Mouse (Mus musculus) limb, embryonic 12.5 days (tissue): ENCODE results near the gene Ndfip2. TPM values are rescaled to one million over a fixed set of nuclear protein-coding genes. Genes with fewer than 3 reads are reported as not detected.

ENCODE experiments used
- ATAC-seq: fragments of 200-750 bp; cut with Nextera tagmentation; 2 replicates; pipeline ENCODE4 v1.8.0; 2017; ENCODE audit warnings: low read depth, moderate TSS enrichment; ENCODE audit not compliant: insufficient number of reproducible peaks, insufficient read depth, low FRiP score, low TSS enrichment
- H3K27ac ChIP-seq: fragments of 300-500 bp; sonication (generic); 2 replicates; pipeline ENCODE4 v1.5.1; 2016; ENCODE audit warnings: mild to moderate bottlenecking, moderate library complexity
- H3K27me3 ChIP-seq: fragments of 300-500 bp; sonication (generic); 2 replicates; pipeline ENCODE4 v1.6.1; 2016; ENCODE audit warnings: mild to moderate bottlenecking, moderate library complexity
- H3K36me3 ChIP-seq: fragments of 300-500 bp; sonication (generic); 2 replicates; pipeline ENCODE4 v1.6.1; 2016; ENCODE audit warnings: mild to moderate bottlenecking, moderate library complexity
- H3K4me1 ChIP-seq: fragments of 300-500 bp; sonication (generic); replicated peaks from 2 replicates; pipeline ENCODE4 v1.6.1; 2016
- H3K4me2 ChIP-seq: fragments of 300-500 bp; sonication (generic); 2 replicates; pipeline ENCODE4 v1.6.1; 2016; ENCODE audit warnings: mild to moderate bottlenecking, moderate library complexity
- H3K4me3 ChIP-seq: fragments of 300-500 bp; sonication (generic); replicated peaks from 2 replicates; pipeline ENCODE4 v1.5.1; 2016; ENCODE audit warnings: mild to moderate bottlenecking
- H3K9ac ChIP-seq: fragments of 300-500 bp; sonication (generic); replicated peaks from 2 replicates; pipeline ENCODE4 v1.6.1; 2016; ENCODE audit warnings: mild to moderate bottlenecking, moderate library complexity
- H3K9me3 ChIP-seq: fragments of 300-500 bp; sonication (generic); 2 replicates; pipeline ENCODE4 v1.6.1; 2016; ENCODE audit warnings: mild to moderate bottlenecking, moderate library complexity
- WGBS: fragments of 180-500 bp; shearing (Covaris S2); methylation state at CpG from one replicate; pipeline ENCODE4 v1.1.7; 2016; 5-methylcytosine and 5-hydroxymethylcytosine counted together
- polyA plus RNA-seq: library from polyadenylated mRNA; unstranded; fragments of >200 nt; fragmentation: Nextera tagmentation; extraction: Ambion mirVana; gene quantifications from 2 replicates; pipeline ENCODE4 v1.2.1, GENCODE M21; 2016

Gene Ndfip2
- polyA plus RNA-seq, 1 experiment from 2014 or later: 55.1 TPM

- ATAC-seq: no peak
- H3K27me3 ChIP-seq: no peaks in the 10 kb centered on the region
- H3K36me3 ChIP-seq: peaks cover 9% of the 10 kb centered on the region; the same call in 1 of the 2 replicates
- WGBS: 51% methylated on average over 5 of the region's 5 CpGs
- H3K9ac ChIP-seq: no peak overlapping the region
- no peaks in the 10 kb centered on the region for H3K9me3 ChIP-seq
- no peak overlapping the region for H3K27ac ChIP-seq
- H3K4me2 ChIP-seq: no peak overlapping the region
- H3K4me3 ChIP-seq: no peak overlapping the region
- H3K4me1 ChIP-seq: peaks cover 7% of the 10 kb centered on the region; the same call in 1 of the 2 replicates
Measured at GRCm38 (mm10) chr14:105313877-105314276, 55.5 kb downstream of the Ndfip2 start.

DNA sequence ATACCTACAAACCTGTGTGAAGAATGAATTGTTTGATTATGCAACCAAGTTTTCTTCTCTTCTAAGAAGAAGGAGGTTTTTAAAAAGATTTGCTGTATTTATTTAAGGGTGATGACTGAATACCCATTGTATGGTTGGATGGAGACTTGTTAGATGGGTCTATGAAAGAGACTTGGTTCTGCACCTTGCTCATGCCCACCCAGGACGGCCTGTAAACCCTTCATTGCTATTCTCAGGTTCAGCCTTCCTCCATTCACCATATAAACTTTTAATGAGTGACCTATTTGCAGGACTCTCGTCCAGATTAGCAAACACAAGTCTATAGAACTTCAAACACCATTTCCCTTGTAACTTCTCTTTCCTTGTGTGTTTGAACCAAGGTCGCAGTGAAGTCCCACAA lies 63.3 kb downstream of the Ndfip2 start:
- no peaks in the 10 kb centered on the region for H3K36me3 ChIP-seq
- no peaks in the 10 kb centered on the region for H3K9me3 ChIP-seq
- H3K4me2 ChIP-seq: no peak overlapping the region
- H3K9ac ChIP-seq: no peak overlapping the region
- WGBS: 62% methylated on average over 3 of the region's 3 CpGs
- H3K27me3 ChIP-seq: no peaks in the 10 kb centered on the region
- no peak for ATAC-seq
- no peaks in the 10 kb centered on the region for H3K4me1 ChIP-seq
- H3K4me3 ChIP-seq: no peak overlapping the region
- no peak overlapping the region for H3K27ac ChIP-seq

- no peak for ATAC-seq
- WGBS: 78% methylated on average over 5 of the region's 5 CpGs
- H3K27me3 ChIP-seq: no peaks in the 10 kb centered on the region
- peaks cover under 1% of the 10 kb centered on the region; the same call in 1 of the 2 replicates for H3K4me1 ChIP-seq
- H3K4me3 ChIP-seq: no peak overlapping the region
- H3K4me2 ChIP-seq: no peak overlapping the region
- no peaks in the 10 kb centered on the region for H3K9me3 ChIP-seq
- H3K9ac ChIP-seq: no peak overlapping the region
- H3K27ac ChIP-seq: no peak overlapping the region
- no peaks in the 10 kb centered on the region for H3K36me3 ChIP-seq
Measured at GRCm38 (mm10) chr14:105322829-105323228, 64.5 kb downstream of the Ndfip2 start.

DNA sequence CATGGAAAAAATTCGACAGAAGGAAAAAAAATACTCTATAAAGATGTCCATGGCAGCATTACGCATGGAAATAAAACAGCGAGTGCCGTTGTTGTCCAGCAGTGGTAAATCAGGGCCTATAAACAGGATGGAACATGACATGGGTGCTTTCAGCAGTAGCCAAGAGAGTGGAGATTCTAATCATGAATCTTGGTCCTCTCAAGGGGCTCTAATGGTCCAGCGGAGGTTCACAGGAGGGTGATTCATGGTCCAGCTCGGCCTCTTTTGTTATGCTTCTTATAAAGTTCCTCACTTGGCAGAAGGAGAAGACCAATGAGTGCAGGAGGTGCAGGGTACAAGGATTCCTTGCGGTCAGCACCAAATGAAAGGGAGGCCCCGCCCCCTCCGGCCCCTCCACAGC lies 65.1 kb downstream of the Ndfip2 start:
- H3K9ac ChIP-seq: no peak overlapping the region
- H3K4me1 ChIP-seq: peaks cover 7% of the 10 kb centered on the region
- H3K27me3 ChIP-seq: no peaks in the 10 kb centered on the region
- no peak overlapping the region for H3K4me2 ChIP-seq
- H3K27ac ChIP-seq: no peak overlapping the region
- ATAC-seq: no peak
- 86% methylated on average over 9 of the region's 9 CpGs for WGBS
- no peaks in the 10 kb centered on the region for H3K36me3 ChIP-seq
- no peaks in the 10 kb centered on the region for H3K9me3 ChIP-seq
- no peak overlapping the region for H3K4me3 ChIP-seq

DNA sequence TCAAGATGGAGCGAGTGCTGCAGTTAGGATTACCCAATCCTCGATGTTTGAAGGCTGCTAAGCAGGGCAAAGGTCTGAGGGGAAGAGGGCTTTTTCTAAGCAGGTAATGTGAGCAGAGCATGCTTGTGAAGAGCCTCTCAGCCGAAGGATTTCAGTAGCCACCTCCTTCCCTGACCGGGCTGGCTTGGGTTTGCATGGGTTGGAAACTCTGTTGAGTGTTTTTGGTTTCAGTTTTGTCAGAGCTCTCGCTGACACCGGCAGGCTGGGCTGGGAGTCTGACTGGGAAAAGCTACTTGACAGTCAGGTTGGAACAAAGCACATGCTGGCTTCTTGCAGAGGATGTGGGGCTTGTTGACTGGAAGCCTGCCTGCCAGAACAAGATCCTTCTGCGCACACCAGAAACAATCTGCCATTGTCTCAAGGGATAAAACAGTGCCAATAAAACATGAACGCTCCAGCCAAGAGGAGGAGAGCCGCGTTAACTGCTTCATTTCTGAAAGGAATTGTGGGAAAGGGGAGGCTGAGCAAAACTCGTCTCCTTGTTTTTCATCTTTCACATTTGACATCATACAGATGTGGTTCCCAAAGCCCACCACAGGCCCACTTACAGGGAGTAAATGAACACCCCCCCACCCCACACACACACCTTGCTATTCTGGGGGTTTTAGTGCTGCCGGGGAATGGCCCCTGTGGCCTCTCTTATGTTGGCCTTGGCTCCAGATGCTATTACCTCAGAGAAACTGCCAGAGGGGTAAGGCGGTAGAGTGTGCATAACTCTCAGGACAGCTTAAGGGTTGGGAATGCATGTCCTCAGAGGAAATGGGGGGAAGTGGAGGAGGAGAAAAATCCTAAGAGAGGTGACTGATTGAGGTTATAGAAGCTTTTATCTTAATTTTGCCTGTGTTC lies 70.3 kb downstream of the Ndfip2 start:
- Histone ChIP-seq H3K4me2 (peak overlapping the region; percentile 54), H3K9me3 (no peaks in the 10 kb centered on the region), H3K36me3 (no peaks in the 10 kb centered on the region), H3K27me3 (no peaks in the 10 kb centered on the region), H3K4me1 (peaks cover 20% of the 10 kb centered on the region), H3K27ac (peak overlapping the region; percentile 94), H3K9ac (peak overlapping the region; percentile 28), H3K4me3 (peak overlapping the region; percentile 25)
- WGBS: 14% methylated on average over 13 of the region's 13 CpGs
- peak; percentile 82 for ATAC-seq

DNA sequence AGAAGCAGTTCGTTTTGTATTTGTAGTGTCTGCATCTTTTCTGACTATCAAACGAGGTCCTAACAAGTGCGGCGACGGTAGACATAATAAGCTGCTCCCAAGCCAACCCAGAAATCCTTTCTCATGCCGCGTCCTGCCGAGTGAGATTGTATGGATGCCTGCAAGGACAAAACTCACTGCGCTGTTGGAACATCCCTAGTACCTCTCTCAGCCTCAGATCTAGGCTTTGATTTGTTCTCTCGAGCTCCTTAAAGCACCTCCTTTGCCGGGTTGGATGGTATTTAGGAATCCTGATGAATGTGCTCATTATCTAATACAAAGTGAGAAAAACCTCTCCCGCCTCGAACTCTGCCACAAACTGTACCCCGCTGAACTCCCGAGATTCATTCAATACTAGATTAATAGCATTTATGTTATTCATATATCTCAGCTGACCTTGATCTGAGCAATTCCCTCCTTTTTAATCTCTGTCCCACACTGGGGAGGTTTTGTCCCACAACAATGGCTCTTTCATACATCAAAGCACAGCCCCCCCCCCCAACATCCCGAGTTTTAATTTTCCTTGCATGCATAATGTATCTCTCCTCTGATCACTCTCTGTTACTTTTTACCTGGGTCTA lies 75.2 kb downstream of the Ndfip2 start:
- Histone ChIP-seq H3K27ac (no peak overlapping the region), H3K4me1 (peaks cover 12% of the 10 kb centered on the region), H3K9me3 (no peaks in the 10 kb centered on the region), H3K36me3 (no peaks in the 10 kb centered on the region), H3K4me2 (no peak overlapping the region), H3K9ac (no peak overlapping the region), H3K4me3 (no peak overlapping the region), H3K27me3 (no peaks in the 10 kb centered on the region)
- ATAC-seq: no peak
- 75% methylated on average over 16 of the region's 16 CpGs for WGBS

GRCm38 (mm10) chr14:105341765-105342164 lies 83.4 kb downstream of the Ndfip2 start:
- H3K4me2 ChIP-seq: no peak overlapping the region
- no peaks in the 10 kb centered on the region for H3K27me3 ChIP-seq
- 68% methylated on average over 8 of the region's 8 CpGs for WGBS
- H3K36me3 ChIP-seq: no peaks in the 10 kb centered on the region
- H3K27ac ChIP-seq: no peak overlapping the region
- peaks cover 6% of the 10 kb centered on the region; the same call in 1 of the 2 replicates for H3K4me1 ChIP-seq
- no peak overlapping the region for H3K4me3 ChIP-seq
- no peaks in the 10 kb centered on the region for H3K9me3 ChIP-seq
- H3K9ac ChIP-seq: no peak overlapping the region
- no peak for ATAC-seq

GRCm38 (mm10) chr14:105354121-105354520 lies 95.7 kb downstream of the Ndfip2 start:
- Histone ChIP-seq H3K4me2 (no peak overlapping the region), H3K36me3 (no peaks in the 10 kb centered on the region), H3K4me1 (no peaks in the 10 kb centered on the region), H3K9ac (no peak overlapping the region), H3K4me3 (no peak overlapping the region), H3K27me3 (no peaks in the 10 kb centered on the region), H3K27ac (no peak overlapping the region), H3K9me3 (no peaks in the 10 kb centered on the region)
- WGBS: 37% methylated on average over 11 of the region's 11 CpGs
- no peak for ATAC-seq

Other genes with a start within 250 kb of the Ndfip2 start
- 49.8 and 52.0 TPM in 2 replicates for gene Rbm26, start 81.2 kb upstream of the Ndfip2 start, polyA plus RNA-seq